Mouse (Mus musculus): Measurements from ENCODE around the gene Mrpl27.
"Not testable (repeated sequence)": the region's sequence is repeated elsewhere in the genome, so short reads cannot be mapped to it uniquely, and the experiment has no call there.

The Mrpl27 gene

DNA sequence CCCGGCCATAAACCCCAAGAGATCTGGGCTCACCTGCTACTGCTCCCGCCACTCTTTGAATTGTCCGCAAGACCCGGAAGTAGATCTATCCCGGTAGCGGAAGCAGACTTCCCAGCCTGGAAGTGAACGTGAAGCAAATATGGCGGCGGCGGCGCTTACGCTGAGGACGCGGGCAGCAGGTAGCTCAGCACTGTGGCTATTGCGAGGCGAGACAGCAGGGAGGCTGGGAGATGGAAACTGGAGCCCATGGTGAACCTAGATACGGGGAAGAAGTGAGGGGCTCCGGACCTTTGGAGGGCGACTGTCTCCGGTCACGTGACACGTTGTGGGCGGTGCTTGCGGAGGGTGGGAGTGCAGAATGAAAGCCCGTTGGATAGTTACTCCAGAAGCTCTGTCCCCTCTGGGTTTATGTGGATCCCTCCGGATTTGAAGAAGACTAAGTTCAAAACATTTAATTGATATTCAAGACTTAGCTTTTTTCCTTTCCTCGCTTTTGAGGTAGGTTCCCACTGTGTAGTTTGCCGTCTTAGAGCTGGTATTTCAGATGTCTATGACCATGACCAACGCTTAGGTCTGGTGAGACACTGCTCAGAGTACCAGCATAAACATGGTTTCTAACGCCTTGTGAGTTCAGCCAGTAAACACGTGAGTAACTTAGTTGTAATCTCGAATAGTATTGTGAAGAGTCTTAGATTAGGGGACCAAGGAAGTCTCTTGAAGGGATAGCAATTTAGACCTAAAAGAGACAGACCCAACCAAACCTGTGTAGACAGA lies at the start of gene Mrpl27, which contains the start of gene Eme1:
Gene Mrpl27, plus strand, starts transcription at position 105 of the 774 bp plus-strand sequence.
Gene Eme1, minus strand, starts transcription at position 302 of the 774 bp plus-strand sequence.
- DNase-seq (ENCODE audit: low read depth, low spot score), result peak; percentile 86

DNA sequence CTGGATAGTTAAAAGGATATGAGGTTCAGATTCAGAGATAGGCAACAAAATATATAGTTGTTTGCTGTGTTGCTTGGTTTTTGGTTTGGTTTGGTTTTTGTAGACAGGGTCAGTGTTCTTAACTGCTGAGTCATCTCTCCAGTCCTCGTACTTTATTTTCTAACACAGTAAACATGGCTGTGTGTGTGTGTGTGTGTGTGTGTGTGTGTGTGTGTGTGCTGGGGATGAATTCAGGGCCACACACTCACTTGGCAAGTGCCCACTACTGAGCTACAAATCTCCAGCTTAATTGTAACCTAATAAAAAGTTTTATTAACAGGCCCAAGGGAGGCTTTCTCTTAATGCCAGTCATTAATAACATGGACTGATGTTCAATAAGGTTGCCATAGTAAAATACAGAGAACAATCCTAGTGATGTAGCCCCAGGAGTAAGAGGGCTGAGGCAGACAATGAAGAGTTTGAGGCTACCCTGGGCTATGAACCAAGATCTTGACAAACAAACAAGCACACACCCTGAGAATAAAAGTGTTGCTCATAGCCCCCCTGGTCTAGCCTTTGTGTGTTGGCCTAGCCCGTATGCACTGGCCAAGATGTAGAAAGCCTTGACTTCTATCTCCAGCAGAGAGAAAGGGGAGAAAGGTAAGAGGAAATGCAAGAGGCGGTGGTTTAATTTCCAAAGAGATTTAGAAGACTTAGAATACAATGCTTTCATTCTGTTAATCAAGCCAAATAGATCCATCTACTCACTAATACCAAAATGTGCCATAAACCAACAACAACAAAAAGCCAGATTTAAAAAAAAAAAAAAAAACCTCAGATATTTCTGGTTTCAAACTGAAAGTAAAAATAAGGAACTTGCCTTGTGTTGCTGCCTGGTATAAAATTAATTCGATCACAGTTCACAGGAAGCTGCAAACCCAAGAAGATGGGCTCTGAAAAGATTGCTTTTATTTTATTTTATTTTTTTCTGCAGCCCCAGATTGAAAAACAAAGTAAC lies 42.5 kb upstream of the Mrpl27 start:
- DNase-seq (ENCODE audit: low read depth, low spot score), result no peak

- no peak for DNase-seq (ENCODE audit: low read depth, low spot score)
Measured at GRCm38 (mm10) chr11:94614603-94615002, 39.0 kb upstream of the Mrpl27 start.

DNA sequence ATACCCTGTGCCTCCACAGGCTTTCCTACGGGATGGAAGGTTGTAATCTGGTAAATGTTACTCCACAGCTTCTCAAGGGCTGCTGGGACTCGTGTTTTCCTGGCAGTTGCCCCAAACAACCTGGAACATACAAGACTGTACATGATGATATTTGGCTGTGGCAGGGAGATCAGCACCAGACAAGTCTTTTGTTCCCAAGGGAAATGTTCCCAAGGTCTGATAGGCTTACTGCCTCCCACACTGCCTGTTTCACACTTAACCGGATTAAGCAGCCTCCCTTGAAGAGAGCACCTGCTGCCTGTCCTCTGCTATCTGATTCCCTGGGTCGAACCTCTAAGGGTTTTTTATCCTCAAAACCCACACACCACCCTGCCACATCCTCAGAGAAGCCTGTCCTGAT lies 38.1 kb upstream of the Mrpl27 start:
- DNase-seq (ENCODE audit: low read depth, low spot score), result no peak

- no peak for DNase-seq (ENCODE audit: low read depth, low spot score)
Measured at GRCm38 (mm10) chr11:94617646-94618045, 35.9 kb upstream of the Mrpl27 start.

DNA sequence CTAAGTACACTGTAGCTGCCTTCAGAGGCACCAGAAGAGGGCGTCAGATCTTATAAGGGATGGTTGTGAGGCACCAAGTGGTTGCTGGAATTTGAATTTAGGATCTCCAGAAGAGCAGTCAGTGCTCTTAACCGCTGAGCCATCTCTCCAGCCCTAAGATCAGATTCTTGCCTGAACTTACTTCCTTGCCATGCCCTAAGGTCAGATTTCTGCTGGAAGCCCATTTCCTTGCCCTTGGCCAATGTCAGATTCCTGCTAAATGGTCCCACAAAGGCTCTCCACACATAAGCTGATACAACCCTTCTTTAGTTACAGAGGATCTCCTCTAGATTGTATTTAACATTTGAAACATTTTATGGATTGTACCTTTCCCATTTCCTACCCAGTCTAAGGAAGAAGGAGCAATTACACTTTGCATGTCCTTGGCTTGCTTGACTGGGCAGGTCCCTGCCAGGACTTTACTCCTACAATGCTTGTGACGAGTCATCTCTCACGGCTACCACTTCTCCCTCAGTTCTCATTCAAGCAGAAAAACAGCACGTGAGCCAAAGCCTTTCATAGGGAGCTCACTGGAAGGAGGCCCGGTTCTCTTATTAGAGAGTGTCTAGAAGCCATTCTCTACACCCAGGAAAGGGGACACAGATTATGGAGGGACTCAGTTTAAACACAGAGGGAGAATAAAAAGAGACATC lies 32.7 kb upstream of the Mrpl27 start:
- peak; percentile 18 for DNase-seq (ENCODE audit: low read depth, low spot score)

- DNase-seq (ENCODE audit: low read depth, low spot score), result peak; percentile 62
Measured at GRCm38 (mm10) chr11:94621458-94621852, 32.1 kb upstream of the Mrpl27 start.

DNA sequence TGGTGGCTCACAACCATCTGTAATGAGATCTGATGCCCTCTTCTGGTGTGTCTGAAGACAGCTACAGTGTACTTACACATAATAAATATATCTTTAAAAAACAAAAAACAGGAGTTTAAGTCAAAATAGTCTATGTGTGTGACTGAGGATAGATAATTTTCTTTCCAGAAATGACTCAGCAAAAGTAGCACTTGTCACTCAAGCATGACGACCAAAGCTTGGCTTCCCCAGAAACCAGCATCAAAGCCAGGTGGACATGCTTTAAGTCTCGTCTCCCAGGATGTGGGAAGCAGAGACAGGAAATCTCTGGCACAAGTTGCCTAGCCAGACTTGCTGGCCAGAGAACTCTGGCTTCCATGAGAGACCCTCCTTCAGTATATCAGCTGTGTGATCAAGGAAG lies 31.4 kb upstream of the Mrpl27 start:
- no peak for DNase-seq (ENCODE audit: low read depth, low spot score)

- peak; percentile 96 for DNase-seq (ENCODE audit: low read depth, low spot score)
Measured at GRCm38 (mm10) chr11:94629199-94629883, 24.2 kb upstream of the Mrpl27 start, which contains the start of gene Lrrc59. Gene Lrrc59, plus strand, starts transcription at chr11:94629767.

- no peak for DNase-seq (ENCODE audit: low read depth, low spot score)
Measured at GRCm38 (mm10) chr11:94629884-94630198, 23.7 kb upstream of the Mrpl27 start.

DNA sequence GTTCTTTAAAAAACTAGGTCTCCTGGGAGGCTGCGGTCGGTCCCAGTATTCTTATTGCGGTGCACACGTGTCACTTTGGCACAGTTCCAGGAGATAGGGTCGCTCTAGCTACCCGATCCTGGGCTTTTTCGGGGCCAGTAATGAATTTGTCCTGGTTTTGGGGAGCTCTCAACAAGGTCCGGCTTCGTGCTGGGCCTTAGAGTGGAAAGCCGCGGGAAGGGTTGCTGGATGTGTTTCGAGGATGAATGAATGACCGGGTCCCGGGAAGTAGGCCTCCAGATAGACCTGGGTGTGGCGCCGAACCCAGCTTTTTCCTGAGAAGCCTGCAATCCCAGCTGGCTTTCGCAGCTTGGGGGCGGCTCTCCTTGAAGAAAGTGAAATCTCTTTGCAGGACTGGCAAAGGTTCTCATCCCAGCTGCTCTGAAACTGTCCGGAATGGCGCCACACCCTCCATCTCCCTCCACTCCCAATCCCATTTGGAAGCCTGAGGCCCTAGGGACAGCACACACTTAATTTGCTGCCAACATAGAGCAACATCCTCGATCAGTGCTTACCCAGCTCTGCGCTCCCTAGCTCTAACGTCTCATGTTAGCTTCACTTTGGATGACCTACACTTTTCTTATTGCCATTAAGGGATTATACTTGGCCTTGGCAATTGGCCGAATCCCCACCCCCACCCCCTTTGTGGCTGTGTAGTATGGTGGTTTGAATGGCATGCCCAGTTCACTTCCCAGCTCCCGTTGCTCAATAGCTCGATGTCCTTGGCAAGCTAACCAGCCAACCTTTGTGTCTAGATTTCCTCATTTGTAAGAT lies 23.2 kb upstream of the Mrpl27 start:
- peak; percentile 55 for DNase-seq (ENCODE audit: low read depth, low spot score)

DNA sequence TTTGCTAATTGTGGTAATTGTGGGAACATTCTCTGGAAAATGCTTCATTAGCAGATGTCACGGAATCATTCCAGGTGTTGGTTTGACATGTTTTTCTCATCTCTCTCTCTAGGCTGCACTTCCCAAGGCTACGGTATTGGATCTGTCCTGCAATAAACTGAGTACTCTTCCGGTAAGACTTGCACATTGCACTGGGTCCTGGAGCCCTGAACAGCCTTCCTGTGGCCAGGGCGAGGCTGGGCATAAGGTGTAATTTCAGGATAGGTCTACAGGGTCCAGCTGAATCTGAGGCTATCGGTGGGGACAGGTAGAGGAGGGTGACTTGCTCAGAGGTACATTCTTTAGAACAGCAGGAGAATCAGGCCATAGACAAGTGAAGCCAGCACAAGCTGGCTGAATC lies 21.6 kb upstream of the Mrpl27 start:
- no peak for DNase-seq (ENCODE audit: low read depth, low spot score)

- no peak for DNase-seq (ENCODE audit: low read depth, low spot score)
Measured at GRCm38 (mm10) chr11:94632988-94633387, 20.6 kb upstream of the Mrpl27 start.

DNA sequence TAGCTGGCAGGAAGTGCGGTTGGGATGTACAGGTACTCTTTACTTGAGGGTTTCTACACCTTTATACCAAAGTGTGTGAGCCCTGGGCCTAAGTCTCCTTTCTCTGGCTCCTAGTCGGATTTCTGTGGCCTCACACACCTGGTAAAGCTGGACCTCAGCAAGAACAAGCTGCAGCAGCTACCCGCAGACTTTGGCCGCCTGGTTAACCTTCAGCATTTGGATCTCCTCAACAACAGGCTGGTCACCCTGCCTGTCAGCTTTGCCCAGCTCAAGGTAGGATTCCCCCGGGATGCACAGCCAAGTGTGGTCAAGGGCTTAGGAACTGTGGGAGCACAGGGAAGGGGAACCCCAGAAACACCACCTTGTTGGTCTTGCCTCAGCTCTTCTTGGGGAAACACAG lies 19.1 kb upstream of the Mrpl27 start:
- DNase-seq (ENCODE audit: low read depth, low spot score), result no peak

GRCm38 (mm10) chr11:94644461-94645219 lies 8.9 kb upstream of the Mrpl27 start:
- DNase-seq (ENCODE audit: low read depth, low spot score), result no peak

- DNase-seq (ENCODE audit: low read depth, low spot score), result no peak
Measured at GRCm38 (mm10) chr11:94646457-94646856, 7.1 kb upstream of the Mrpl27 start.

- not testable (repeated sequence) for DNase-seq (ENCODE audit: low read depth, low spot score)
Measured at GRCm38 (mm10) chr11:94651241-94651640, 2.3 kb upstream of the Mrpl27 start.

GRCm38 (mm10) chr11:94652973-94653372 lies 594 bp upstream of the Mrpl27 start:
- DNase-seq (ENCODE audit: low read depth, low spot score), result no peak

DNA sequence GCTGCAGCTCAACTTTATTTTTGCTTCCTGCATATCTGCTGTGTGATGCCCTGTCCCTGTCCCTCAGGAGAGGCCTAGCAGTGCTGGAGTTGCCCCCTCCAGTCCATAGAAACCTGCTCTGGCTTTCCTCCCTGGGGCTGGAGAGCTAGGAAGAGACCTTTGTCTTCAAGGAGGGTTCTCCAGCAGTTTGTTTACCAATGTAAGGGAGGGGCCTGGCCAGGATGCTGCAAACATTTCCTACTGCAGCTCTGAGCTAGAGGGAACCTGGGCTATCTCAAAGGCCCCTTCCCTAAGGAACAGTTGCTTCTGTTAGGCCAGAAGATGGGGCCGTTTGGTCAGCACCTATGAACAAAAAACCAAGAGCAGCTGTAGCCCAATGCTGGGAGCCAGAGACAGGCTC lies 7.8 kb downstream of the Mrpl27 start:
- DNase-seq (ENCODE audit: low read depth, low spot score), result no peak

- no peak for DNase-seq (ENCODE audit: low read depth, low spot score)
Measured at GRCm38 (mm10) chr11:94665281-94665680, 11.7 kb downstream of the Mrpl27 start.
